Mouse (Mus musculus): Measurements from ENCODE around the gene Gimap5. TPM values are rescaled to one million over a fixed set of nuclear protein-coding genes. Genes with fewer than 3 reads are reported as not detected.
A peak's percentile ranks its signal among the peaks of the same experiment; 100 is the strongest.

Gene Gimap5
- total RNA-seq, 2 experiments from 2014 or later = 0.08 to 1.1 TPM

DNA sequence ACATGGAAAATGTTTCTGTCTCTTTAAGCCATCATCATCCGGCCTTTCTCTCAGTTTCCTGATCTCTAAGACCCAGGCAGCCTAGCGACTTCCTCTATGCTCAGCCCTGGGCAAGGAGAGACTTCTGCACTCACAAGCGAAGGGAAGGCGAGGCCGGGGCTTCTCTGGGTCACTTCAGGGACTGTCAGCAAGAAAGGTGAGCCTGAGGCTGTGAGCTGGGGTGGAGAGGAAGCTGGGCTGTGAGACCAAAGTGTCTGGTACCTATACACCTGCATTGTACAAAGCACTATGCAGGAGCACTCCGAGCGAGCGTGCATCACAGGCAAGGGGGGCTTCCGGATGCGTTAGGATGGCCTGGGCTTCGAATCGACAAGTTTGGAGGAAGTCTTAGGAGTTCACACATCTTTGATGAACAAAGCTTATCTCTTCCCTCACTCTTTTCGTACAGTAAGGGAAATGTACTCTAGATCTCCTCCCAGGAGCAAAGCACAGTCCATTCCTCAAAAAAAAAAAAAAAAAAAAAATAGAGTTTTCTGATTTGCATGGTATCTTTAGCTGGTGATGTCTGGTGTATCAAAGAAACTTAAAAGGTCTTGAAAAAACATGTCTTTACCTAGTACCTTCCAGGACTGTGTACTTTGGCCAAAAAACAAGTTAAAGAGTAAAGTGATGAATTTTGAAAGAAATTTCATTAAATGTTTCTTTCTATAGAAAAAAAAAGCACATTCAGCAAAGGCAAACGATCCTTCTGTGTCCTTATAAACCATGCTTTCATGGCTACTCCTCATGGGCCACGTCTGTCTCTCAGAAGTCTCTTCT, 6.8 kb upstream of the Gimap5 start, which contains the start of gene Gimap1:
TSS of gene Gimap1 (plus strand) at position 94 of the 819 bp plus-strand sequence.
- peak; percentile 59 for ATAC-seq (replicated peaks; ENCODE audit: poor library complexity)

DNA sequence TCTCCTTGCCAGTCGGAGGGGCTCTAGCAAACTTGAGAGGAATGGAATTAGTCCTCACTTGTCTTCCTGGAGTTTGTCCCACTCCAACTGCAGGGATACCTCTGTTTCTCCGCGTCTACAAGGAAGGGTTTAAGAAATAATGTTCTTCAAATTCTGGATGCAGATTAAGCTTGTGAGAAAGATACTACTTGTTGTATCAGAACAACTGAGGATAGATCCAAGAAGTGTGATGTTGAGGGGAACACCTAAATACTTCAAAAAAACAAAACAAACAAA, 6.3 kb upstream of the Gimap5 start:
- no peak for ATAC-seq (replicated peaks; ENCODE audit: poor library complexity)

DNA sequence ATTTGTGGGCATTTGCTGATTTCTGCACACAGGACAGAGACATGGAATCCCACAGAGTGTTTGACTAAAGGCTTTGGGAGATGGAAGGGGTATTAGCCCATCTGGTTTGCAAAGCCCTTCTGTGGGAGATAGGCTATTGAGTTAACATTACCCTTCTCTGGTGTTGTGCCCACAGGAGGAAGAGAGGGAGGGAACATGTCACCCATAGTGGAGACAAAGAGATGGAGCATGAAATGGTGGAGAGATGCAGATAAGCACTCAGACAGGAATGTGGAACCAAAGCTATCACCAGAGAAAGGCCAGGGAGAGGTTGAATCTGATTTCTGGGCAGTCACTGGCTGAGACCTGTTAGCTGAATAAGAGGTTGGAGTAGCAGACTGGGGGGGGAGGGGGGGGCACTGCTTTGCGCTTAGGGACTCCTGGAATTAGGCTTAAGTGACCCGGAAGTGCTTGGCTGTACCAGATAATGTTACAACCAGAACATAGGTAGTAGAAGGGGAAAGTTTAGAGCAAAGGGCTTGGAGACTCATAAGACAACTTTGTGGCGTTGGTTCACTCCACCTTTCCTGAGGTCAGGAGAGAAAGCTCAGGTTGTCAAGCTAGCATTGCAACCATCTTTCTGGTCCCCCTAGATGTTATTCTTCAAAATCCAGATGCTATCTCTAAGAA, 5.4 kb upstream of the Gimap5 start:
- no peak for ATAC-seq (replicated peaks; ENCODE audit: poor library complexity)

DNA sequence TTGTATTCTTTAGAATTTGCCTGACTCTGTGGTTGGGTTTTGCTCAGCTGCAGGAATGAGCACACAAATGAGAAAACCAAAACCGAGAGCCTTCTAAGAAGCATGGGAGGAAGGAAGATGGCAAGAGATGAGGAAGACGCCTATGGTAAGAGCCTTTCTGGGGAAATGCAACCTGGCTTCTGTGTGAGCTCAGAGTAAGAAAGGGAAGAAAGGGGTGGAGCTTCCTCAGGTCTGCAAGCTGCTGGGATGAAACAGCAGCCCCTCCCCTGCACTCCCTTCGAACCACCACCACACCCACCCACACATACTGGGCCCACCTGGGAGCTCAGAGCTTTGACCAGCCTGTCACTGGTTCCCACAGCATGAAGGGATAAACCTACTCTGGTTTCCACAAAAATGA, 4.7 kb upstream of the Gimap5 start:
- 0 out of 2 replicates have a peak, but pooled peaks have one; percentile 12 for ATAC-seq (replicated peaks; ENCODE audit: poor library complexity)

DNA sequence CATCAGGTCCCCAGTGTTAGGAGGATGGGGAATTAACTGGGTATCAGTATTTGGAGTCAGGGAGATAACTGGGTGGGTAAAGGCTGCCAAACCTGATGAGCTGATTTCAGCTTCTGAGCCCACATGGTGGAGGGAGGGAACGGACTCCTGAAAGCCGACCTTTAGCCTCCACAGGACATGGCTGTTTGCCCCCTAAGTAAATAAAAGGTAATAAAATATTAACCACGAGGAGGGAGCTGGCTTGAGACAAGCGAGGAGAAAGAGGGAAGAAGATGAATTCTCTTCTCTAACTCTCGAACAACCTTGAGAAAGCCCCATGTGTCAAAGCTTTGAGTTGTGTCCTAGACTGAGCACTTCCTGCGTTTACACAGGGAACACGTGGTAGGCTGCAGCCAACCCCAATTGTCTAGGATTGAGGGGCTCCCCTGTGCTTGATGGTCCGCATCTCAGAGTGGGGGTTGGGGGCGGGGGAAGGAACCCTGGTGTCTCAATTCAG, 4.2 kb upstream of the Gimap5 start:
- no peak for ATAC-seq (replicated peaks; ENCODE audit: poor library complexity)

DNA sequence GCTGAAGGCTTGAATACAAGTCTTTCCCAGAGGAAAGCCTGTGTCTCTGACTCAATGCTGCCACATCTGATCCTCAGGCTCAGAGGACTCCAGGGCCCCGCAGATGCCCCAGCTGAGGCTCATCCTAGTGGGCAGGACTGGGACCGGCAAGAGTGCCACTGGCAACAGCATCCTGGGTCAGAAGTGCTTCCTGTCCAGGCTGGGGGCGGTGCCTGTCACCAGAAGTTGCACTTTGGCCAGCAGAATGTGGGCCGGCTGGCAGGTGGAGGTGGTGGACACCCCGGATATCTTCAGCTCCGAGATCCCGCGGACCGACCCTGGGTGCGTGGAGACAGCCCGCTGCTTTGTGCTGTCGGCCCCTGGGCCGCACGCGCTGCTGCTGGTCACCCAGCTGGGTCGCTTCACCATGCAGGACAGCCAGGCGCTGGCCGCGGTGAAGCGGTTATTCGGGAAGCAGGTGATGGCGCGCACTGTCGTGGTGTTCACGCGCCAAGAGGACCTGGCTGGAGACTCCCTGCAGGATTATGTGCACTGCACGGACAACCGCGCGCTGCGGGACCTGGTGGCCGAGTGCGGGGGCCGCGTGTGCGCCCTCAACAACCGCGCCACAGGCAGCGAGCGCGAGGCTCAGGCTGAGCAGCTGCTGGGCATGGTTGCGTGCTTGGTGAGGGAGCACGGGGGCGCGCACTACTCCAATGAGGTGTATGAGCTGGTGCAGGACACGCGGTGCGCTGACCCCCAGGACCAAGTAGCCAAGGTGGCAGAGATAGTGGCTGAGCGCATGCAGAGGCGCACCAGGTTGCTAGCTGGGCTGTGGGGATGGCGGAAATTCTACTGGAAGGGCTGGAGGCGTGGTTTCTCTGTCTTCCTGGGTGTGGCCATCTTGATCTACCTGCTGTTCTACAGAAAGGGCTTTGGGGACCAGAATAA, 3.3 kb upstream of the Gimap5 start:
- no peak for ATAC-seq (replicated peaks; ENCODE audit: poor library complexity)

DNA sequence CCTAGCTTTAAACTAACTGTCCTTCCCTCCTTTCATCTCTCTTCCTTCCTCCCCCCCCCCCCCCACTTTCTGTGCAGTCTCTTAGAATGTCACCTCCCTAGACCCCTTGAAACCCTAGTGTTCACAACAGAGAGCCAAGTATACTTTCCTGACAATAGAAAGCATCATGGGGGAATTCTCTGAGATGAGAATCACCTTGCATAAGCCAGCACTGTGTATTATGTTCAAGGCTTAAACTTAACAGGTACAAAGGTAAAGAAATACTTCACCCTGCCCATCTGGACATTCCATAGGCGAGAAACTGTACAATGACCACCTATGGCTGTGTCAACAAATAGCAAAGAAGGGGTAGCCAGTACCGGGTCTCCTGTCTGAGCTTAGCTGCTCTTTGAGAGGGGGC, 507 bp upstream of the Gimap5 start:
- ATAC-seq (replicated peaks; ENCODE audit: poor library complexity) = no peak

DNA sequence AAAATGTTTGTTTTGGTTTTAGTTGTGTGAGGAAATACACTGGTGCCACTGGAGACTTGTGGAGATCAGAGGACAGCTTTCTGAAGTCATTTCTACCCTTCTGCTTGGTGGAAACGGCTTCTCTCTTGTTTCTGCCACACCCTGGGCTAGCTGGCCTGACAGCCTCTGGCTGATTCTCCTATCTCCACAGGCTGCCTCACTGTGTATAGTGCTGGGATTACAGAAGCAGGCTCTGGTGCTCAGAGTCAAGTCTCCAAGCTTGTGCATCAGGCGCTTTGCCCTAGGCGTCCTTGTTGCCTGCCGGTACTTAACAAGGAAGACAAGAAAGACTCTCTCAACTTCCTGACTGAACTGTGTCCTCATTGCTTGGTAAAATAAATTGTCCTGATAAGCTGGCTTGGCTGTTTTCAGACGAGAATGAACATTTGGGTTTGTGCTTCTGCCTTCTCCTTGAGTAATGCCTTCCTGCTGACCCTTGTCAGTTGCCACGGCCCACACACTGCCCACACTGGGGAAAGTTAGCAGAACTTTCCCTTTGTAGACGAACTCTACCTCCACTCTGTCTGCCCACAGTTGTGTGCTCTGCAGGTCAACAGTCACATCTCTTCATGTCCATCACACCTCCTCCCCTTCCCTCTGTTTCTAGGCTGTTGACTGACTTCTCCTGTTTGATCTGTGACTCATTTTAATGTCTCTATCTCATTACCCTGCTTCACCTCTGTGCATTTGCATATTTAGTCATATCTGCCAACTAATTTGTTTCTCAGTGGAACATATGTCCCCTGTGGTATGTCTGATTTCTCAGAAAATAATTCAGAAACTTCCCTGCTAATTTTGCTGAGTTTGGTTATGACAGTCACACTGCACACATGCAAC, 1.3 kb downstream of the Gimap5 start:
- peak; percentile 33; the same call in 1 of the 2 replicates for ATAC-seq (replicated peaks; ENCODE audit: poor library complexity)

DNA sequence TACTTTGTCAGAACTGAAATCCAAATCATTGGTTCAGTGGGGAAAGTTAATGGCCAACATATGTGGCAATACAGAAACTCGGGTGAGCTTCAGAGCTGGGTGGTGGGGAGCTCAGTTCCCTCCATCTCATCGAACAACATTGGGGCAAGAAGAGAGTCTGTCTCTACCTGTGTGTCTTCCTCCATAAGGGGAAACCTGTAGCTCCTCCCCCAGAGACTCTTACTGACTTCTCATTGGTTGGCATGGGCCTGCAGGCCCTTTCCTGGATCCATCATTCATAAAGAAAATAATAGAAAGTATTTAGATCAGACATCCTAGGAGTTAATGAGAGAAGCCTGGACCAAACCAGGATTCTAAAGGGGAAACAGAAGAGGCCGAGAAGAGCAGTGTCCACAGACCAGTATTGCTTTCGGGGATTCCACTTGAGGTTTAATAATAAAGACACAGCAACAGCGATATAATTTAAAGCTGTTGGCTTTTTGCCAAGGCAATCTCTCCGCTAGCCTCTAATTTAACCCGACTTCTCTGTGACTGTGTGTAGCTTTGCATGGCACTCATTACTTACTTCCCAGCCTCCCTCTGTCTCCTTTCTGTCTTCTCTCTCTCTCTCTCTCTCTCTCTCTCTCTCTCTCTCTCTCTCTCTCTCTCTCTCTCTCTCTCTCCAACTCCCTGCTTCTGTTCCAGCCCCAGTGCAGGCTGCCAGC, 17.7 kb downstream of the Gimap5 start:
- ATAC-seq (replicated peaks; ENCODE audit: poor library complexity) = no peak

DNA sequence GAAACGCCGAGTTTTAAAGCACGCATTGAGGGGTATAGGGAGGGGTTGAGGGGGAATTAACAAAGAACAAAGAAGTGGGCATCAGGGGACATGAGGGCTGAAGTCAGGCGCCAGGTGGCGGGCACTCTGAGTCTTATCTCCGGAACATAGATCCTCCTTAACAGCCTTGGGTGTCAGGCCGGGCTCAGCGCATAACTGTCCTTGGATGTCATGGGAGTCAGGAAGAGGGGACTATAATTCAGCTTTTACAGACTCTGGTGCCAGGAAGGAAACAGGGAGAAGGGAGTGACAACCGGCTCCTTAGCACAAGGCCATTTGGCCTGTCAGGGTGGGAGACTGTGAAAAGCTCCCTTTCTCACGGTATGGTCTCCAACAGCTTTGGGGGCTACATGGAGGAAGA, 18.5 kb downstream of the Gimap5 start:
- no peak for ATAC-seq (replicated peaks; ENCODE audit: poor library complexity)

DNA sequence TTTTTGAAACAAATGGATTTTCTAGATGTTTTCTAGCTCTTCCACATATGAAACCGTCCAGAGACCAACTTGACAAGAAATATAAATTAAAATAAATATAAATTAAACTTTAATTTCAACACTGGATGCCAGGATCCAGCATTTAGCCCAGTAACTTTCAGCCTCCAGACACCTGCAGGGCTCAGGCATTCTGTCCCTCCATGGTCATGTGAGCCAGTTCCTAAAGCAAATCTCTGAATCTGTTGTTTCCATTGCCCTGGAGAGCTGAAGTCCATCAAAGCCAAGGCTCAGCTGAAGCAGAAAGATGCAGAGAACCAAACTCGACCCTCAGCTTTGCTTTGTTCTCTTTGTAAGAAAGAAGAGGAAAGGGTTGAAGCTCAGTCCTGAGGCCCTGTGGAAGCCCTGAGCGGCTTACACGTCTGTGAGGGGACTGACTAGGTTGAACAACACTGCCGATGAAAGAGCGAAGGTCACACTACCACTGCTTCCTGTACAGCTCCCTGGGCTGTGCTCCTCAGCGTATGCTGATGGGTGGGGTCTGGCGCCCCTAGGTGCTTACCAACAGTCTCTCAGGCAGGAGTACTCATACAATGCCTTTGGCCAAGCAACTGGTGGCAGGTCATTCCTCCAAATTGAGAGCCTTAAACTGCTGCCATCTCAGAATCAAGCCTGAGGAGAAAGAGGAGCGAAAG, 22.3 kb downstream of the Gimap5 start:
- no peak for ATAC-seq (replicated peaks; ENCODE audit: poor library complexity)

DNA sequence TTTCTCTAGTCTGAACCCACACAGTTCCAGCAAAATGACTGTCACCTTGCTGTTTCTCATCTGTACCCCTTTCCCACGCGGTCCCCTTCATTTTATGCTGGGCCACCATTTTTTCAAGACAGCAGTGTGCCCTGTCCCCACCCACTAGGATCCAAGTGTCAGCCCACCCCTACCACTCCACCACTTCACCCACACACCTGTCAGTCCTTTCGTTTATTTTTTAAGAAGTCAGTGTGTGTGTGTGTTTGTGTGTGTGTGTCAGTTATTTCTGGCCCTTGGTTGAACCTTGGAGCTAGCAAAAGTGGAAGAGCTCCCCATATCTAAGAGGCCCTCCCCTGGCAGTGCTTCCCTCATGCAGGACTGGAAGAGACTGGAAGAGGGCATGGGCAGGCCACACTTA, 22.9 kb downstream of the Gimap5 start:
- ATAC-seq (replicated peaks; ENCODE audit: poor library complexity) = no peak

DNA sequence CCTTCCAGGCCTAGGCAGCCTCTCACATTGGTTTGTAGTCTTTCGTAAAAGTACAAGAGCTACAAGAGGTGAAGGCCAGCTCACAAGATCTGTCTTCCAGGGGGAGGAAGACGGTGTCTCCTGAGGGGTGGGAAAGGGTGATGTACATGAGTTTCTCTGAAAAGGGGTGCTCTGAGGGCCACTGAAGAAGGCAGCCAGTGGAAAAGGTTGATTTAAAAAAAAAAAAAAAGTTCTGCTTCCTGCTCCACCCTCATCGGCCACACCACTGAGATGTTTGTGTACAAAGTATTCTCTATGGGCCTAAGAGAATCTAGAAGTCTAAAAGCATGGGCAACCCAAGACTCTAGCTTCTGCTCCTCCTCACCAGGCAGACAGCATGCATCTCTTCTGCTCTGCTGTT, 24.7 kb downstream of the Gimap5 start, which contains the start of gene Gimap3:
TSS of gene Gimap3 (minus strand) at position 156 of the 400 bp plus-strand sequence.
- ATAC-seq (replicated peaks; ENCODE audit: poor library complexity) = no peak

DNA sequence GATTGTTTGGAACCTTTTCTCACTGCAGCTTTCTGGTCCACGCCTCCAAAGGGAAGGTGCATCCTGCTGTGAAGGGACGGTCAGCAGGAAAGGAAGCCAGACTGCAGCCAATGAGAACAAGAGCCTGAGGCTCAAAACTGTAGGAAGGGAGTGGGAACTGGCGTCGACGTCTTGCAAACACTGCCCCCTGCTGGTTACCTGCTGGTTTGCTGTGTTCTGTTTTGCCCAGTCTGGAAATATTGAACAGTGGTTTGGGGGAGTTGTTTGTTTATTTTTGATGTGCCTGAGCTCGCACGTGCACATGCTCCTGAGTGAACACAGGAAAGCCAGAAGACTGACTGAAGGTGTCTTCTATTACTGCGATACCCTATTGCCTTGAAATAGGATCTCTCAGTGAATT, 26.0 kb downstream of the Gimap5 start:
- peak; percentile 87 for ATAC-seq (replicated peaks; ENCODE audit: poor library complexity)

DNA sequence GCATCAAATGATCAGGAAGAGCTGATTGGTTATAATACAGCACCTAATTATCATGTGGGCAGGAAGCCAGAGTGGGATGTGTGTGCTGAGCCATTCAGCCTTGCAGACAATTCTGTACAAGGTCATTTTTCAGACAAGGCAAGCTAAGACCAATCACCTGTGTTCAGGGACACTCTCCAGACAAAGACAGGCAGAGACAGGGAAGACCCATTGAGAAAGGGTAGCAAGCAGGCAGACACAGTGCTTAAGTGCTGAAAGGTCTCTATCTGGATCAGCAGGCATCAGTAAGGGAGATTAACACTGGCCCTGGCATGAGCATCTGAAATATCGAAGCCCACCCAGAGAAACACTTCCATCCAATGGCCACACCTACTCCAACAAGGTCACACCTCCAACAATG, 38.4 kb downstream of the Gimap5 start:
- no peak for ATAC-seq (replicated peaks; ENCODE audit: poor library complexity)

DNA sequence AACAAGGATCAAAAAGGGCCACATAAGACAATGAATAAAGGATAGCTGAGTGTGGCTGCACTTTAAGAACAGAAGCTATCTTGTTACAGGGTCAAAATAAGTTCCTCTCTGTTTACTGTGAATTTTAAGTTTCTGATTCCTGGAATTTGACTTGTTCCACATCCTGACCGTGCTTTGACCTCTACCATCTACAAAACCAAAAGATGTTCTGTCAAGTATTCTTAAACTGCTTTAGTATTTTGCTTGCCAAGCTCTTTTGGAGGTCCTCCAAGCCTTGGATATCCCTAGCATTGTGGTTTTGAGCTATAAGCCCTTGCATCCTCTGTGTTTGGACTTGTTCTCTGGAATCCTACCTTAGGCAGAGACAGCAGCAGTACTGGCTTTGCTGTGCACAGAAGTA, 39.2 kb downstream of the Gimap5 start:
- ATAC-seq (replicated peaks; ENCODE audit: poor library complexity) = no peak

DNA sequence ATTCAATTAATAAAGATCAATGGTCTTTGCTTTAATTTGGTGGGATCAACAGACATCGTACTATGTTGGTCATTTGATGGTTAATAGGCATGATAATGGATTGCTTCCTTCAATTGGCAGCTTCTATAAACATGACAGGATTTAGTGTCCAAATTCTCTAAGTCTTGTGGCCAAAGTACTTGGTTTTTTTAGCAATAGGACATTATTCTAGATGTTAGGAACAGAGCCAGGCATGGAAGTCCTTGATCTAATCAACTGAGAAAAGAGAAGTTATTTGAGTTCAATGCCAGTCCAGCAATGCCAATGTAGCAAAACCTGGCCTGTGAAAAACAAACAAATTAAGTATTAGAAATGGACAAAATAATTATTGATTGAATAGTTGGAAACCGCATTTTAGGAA, 39.6 kb downstream of the Gimap5 start:
- no peak for ATAC-seq (replicated peaks; ENCODE audit: poor library complexity)

DNA sequence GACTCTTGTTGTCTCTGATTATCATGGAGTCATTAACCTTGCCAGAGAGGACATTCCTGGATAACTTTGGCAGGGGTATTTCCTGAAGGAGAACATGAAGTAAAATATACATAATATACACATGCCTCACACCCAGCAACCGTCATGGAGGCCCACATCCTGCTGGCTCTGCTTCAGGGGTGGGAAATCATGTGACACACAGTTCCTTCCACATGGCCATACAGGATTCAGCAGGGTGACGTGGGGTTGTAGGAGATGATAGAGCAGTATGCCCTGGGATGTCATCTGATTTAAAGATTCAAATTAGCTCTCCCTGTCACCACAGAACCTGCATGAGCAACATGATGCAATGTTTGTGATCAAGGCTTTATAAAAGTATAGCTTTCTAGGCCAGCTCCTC, 41.9 kb downstream of the Gimap5 start:
- no peak for ATAC-seq (replicated peaks; ENCODE audit: poor library complexity)

DNA sequence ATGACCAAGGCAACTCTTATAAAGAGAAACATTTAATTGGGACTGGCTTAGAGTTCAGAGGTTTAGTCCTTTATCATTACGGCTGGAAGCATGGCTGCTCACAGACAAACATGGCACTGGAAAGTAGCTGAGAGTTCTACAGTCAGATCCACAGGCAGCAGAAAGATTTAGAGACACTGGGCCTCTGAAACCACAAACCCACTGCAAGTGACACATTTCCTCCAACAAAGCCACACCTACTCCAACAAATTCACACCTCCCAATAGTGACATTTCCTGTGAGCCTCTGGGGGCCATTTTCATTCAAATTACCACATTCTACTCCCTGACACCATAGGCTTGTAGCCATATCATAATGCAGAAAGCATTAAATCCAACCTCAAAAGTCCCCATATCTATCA, 55.9 kb downstream of the Gimap5 start:
- peak; percentile 78 for ATAC-seq (replicated peaks; ENCODE audit: poor library complexity)
